Comparison of ENCODE assay signal across 8 mouse cellular contexts in the genomic region with DNA sequence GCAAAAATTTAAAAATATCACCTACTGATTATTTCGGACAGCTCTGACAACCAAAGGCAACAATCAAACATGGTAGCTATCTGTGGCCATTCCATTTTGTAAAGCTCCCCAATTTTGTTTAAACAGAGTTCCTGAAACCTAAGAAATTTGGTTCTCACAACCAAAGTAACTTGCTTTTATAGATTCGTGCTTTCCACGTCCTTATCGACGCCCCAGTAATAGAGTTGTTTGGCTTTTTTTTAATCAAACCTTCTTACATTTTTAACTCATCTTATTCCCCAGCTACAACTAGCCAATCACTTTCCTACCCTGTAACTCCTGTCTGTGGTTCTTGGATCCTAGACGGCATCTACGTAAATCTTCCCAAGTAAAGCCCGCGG. TPM values are rescaled to one million over a fixed set of nuclear protein-coding genes. Genes with fewer than 3 reads are reported as not detected.
DNase-seq lines count a peak whose midpoint lies in the region; ATAC-seq and TF ChIP-seq lines count a peak whose summit lies in the region.

No protein-coding gene starts in this region.

- peak overlapping the region; percentile 90 for H3K4me3 ChIP-seq in heart, postnatal 0 days (ENCODE audit: low read depth, low read length)
- H3K4me3 ChIP-seq in hindbrain, embryonic 12.5 days: peak overlapping the region; percentile 66
- H3K4me3 ChIP-seq in midbrain, embryonic 13.5 days (replicated peaks): peak overlapping the region; percentile 67

- H3K4me1 ChIP-seq in heart, postnatal 0 days (ENCODE audit: control insufficient read depth, insufficient read depth): peaks cover 13% of the 10 kb centered on the region
- peaks cover 18% of the 10 kb centered on the region for H3K4me1 ChIP-seq in hindbrain, embryonic 12.5 days
- H3K4me1 ChIP-seq in midbrain, embryonic 13.5 days (replicated peaks): peaks cover 26% of the 10 kb centered on the region

- TF ChIP-seq CTCF in heart, postnatal 0 days (IDR thresholded peaks at IDR 0.05; ENCODE audit: low read depth): no peak

- no peaks in the 10 kb centered on the region for H3K27me3 ChIP-seq in heart, postnatal 0 days (ENCODE audit: control insufficient read depth, insufficient read depth, low read length)
- no peaks in the 10 kb centered on the region for H3K27me3 ChIP-seq in hindbrain, embryonic 12.5 days
- no peaks in the 10 kb centered on the region; the same call in 1 of the 2 replicates for H3K27me3 ChIP-seq in midbrain, embryonic 13.5 days

- H3K9ac ChIP-seq in heart, postnatal 0 days (replicated peaks; ENCODE audit: low read depth, low read length): peak overlapping the region; percentile 87
- peak overlapping the region; percentile 49 for H3K9ac ChIP-seq in hindbrain, embryonic 12.5 days
- H3K9ac ChIP-seq in midbrain, embryonic 13.5 days (replicated peaks): peak overlapping the region; percentile 83

- H3K4me2 ChIP-seq in heart, postnatal 0 days (ENCODE audit: low read depth, low read length): peak overlapping the region; percentile 82
- peak overlapping the region; percentile 55 for H3K4me2 ChIP-seq in hindbrain, embryonic 12.5 days (replicated peaks)
- H3K4me2 ChIP-seq in midbrain, embryonic 13.5 days (replicated peaks): peak overlapping the region; percentile 64

- ATAC-seq in heart, postnatal 0 days (ENCODE audit: insufficient read depth, low read depth): no peak
- peak; percentile 2 for ATAC-seq in activated CD4-positive, CD25-positive, alpha-beta regulatory T cell, adult 4 months
- ATAC-seq in hindbrain, embryonic 12.5 days (ENCODE audit: low FRiP score): no peak; the same call in 1 of the 2 replicates
- no peak for ATAC-seq in midbrain, embryonic 13.5 days

- no peak for DNase-seq in heart, postnatal 0 days (ENCODE audit: low spot score)
- DNase-seq in heart, postnatal 4 days: no peak
- DNase-seq in cerebellum, postnatal 4 days (ENCODE audit: low spot score in 2 of 2): no peak
- DNase-seq in gastrocnemius, postnatal 10 days: no peak
- DNase-seq in adrenal gland, postnatal 4 days (ENCODE audit: low spot score in 2 of 2): no peak

- H3K9me3 ChIP-seq in heart, postnatal 0 days (replicated peaks; ENCODE audit: control insufficient read depth, low read length): no peaks in the 10 kb centered on the region
- no peaks in the 10 kb centered on the region for H3K9me3 ChIP-seq in hindbrain, embryonic 12.5 days (replicated peaks)
- H3K9me3 ChIP-seq in midbrain, embryonic 13.5 days: no peaks in the 10 kb centered on the region

- peaks cover 24% of the 10 kb centered on the region for H3K36me3 ChIP-seq in heart, postnatal 0 days (replicated peaks; ENCODE audit: control insufficient read depth, insufficient read depth, low read length)
- H3K36me3 ChIP-seq in hindbrain, embryonic 12.5 days: peaks cover 27% of the 10 kb centered on the region
- H3K36me3 ChIP-seq in midbrain, embryonic 13.5 days: peaks cover 30% of the 10 kb centered on the region

- TF ChIP-seq EP300 in heart, postnatal 0 days (IDR thresholded peaks at IDR 0.05; ENCODE audit: low read depth): no peak

- WGBS in heart, postnatal 0 days: 15% methylated on average over 9 of the region's 9 CpGs
- WGBS in hindbrain, embryonic 12.5 days: 24% methylated on average over 9 of the region's 9 CpGs
- 18% methylated on average over 9 of the region's 9 CpGs for WGBS in midbrain, embryonic 13.5 days

- H3K27ac ChIP-seq in heart, postnatal 0 days (ENCODE audit: low read depth): peak overlapping the region; percentile 54
- H3K27ac ChIP-seq in hindbrain, embryonic 12.5 days: peak overlapping the region; percentile 92
- peak overlapping the region; percentile 97 for H3K27ac ChIP-seq in midbrain, embryonic 13.5 days

RNA-seq across cellular contexts. Expression of a gene that starts 0.5 kb away (rescaled TPM):
- total RNA-seq in heart, postnatal 0 days (2014; rRNA removed; ENCODE audit: low replicate concordance): 3.9 and 8.6 TPM in 2 replicates
- 2.3 and 2.7 TPM in 2 replicates for polyA plus RNA-seq in heart, postnatal 0 days (2015; fragmentation: Nextera tagmentation; extraction: Ambion mirVana)
- total RNA-seq in heart, postnatal 4 days (2021): 10 to 100 TPM in 1 of 2 experiments, 1 to 10 TPM in 1; 9.3 to 11.9 TPM
- polyA plus RNA-seq in activated CD4-positive, CD25-positive, alpha-beta regulatory T cell, adult 4 months (2017; shearing (Covaris generic)): 10 to 100 TPM in 1 of 2 experiments, 1 to 10 TPM in 1; 10.0 to 12.3 TPM
- 9.1 and 9.2 TPM in 2 replicates for polyA plus RNA-seq in hindbrain, embryonic 12.5 days (2016; fragmentation: Nextera tagmentation; extraction: Ambion mirVana)
- 5.0 and 5.2 TPM in 2 replicates for polyA plus RNA-seq in midbrain, embryonic 13.5 days (2015; fragmentation: Nextera tagmentation; extraction: Ambion mirVana)
- total RNA-seq in gastrocnemius, postnatal 10 days (2021): 10 to 100 TPM in 1 of 2 experiments, 1 to 10 TPM in 1; 7.6 to 11.5 TPM
- total RNA-seq in adrenal gland, postnatal 4 days (2021): 10 to 100 TPM; 35.8 to 37.6 TPM

RNA-seq across cellular contexts. Expression of a gene that starts 20.5 kb away (rescaled TPM):
- 183 and 212 TPM in 2 replicates for total RNA-seq in heart, postnatal 0 days (2014; rRNA removed; ENCODE audit: low replicate concordance)
- 101 and 112 TPM in 2 replicates for polyA plus RNA-seq in heart, postnatal 0 days (2015; fragmentation: Nextera tagmentation; extraction: Ambion mirVana)
- 10 to 100 TPM; 47.4 to 48.9 TPM for total RNA-seq in heart, postnatal 4 days (2021)
- polyA plus RNA-seq in activated CD4-positive, CD25-positive, alpha-beta regulatory T cell, adult 4 months (2017; shearing (Covaris generic)): 1 to 10 TPM; 4.5 to 4.6 TPM
- polyA plus RNA-seq in hindbrain, embryonic 12.5 days (2016; fragmentation: Nextera tagmentation; extraction: Ambion mirVana): 11.7 and 12.2 TPM in 2 replicates
- polyA plus RNA-seq in midbrain, embryonic 13.5 days (2015; fragmentation: Nextera tagmentation; extraction: Ambion mirVana): 7.7 and 9.0 TPM in 2 replicates
- total RNA-seq in gastrocnemius, postnatal 10 days (2021): 1 to 10 TPM; 8.3 to 8.6 TPM
- 10 to 100 TPM; 50.8 to 55.9 TPM for total RNA-seq in adrenal gland, postnatal 4 days (2021)

RNA-seq across cellular contexts. Expression of a gene that starts 21.2 kb away (rescaled TPM):
- total RNA-seq in heart, postnatal 0 days (2014; rRNA removed; ENCODE audit: low replicate concordance): 44.4 and 47.2 TPM in 2 replicates
- 12.6 and 13.7 TPM in 2 replicates for polyA plus RNA-seq in heart, postnatal 0 days (2015; fragmentation: Nextera tagmentation; extraction: Ambion mirVana)
- total RNA-seq in heart, postnatal 4 days (2021): 10 to 100 TPM; 33.4 to 36.5 TPM
- polyA plus RNA-seq in activated CD4-positive, CD25-positive, alpha-beta regulatory T cell, adult 4 months (2017; shearing (Covaris generic)): 10 to 100 TPM in 1 of 2 experiments, 1 to 10 TPM in 1; 9.5 to 10.9 TPM
- polyA plus RNA-seq in hindbrain, embryonic 12.5 days (2016; fragmentation: Nextera tagmentation; extraction: Ambion mirVana): 24.8 and 26.9 TPM in 2 replicates
- 24.7 and 25.3 TPM in 2 replicates for polyA plus RNA-seq in midbrain, embryonic 13.5 days (2015; fragmentation: Nextera tagmentation; extraction: Ambion mirVana)
- 10 to 100 TPM; 31.0 to 32.7 TPM for total RNA-seq in gastrocnemius, postnatal 10 days (2021)
- 10 to 100 TPM; 51.8 to 56.2 TPM for total RNA-seq in adrenal gland, postnatal 4 days (2021)

Comparison
In these comparisons a context has a peak if more than half of its experiments do, and no peak if none do; other contexts are left out.
1. RNA of a gene that starts 20.5 kb away (total RNA-seq): 183 to 212 TPM in heart, postnatal 0 days, 50.8 to 55.9 TPM in adrenal gland, postnatal 4 days and 47.4 to 48.9 TPM in heart, postnatal 4 days; 8.3 to 8.6 TPM in gastrocnemius, postnatal 10 days; every median in the first group is over 4 times any median in the second.
2. Peak in every context shown above with its lines, with median percentiles within 50 percentile points of each other: H3K27ac ChIP-seq, H3K4me2 ChIP-seq, H3K4me3 ChIP-seq and H3K9ac ChIP-seq.